Mouse (Mus musculus): ENCODE data around the gene Hist1h3a. TPM values are rescaled to one million over a fixed set of nuclear protein-coding genes. Genes with fewer than 3 reads are reported as not detected.
A peak's percentile ranks its signal among the peaks of the same experiment; 100 is the strongest.
"Not testable (repeated sequence)": the region's sequence is repeated elsewhere in the genome, so short reads cannot be mapped to it uniquely, and the experiment has no call there.

The Hist1h3a gene
- polyA plus RNA-seq, 1 experiment, result 6.6 TPM

- no peaks in the 10 kb centered on the region for H3K27me3 ChIP-seq (replicated peaks)
- H3K4me1 ChIP-seq, result peaks cover 69% of the 10 kb centered on the region
- no peaks in the 10 kb centered on the region for H3K9me3 ChIP-seq
- H3K4me3 ChIP-seq (replicated peaks), result peak overlapping the region; percentile 86
- H3K36me3 ChIP-seq (replicated peaks; ENCODE audit: low read length), result no peaks in the 10 kb centered on the region
- TF ChIP-seq FLI1 (IDR thresholded peaks at IDR 0.05; ENCODE audit: low read length) (no peak), GATA1 (IDR thresholded peaks at IDR 0.05; ENCODE audit: borderline replicate concordance, low read length) (no peak)
Measured at GRCm38 (mm10) chr13:23759916-23760239, 2.3 kb downstream of the Hist1h3a start.

GRCm38 (mm10) chr13:23759251-23759771 lies 2.9 kb downstream of the Hist1h3a start:
- no peaks in the 10 kb centered on the region for H3K36me3 ChIP-seq (replicated peaks; ENCODE audit: low read length)
- peaks cover 64% of the 10 kb centered on the region for H3K4me1 ChIP-seq
- TF ChIP-seq GATA1 (IDR thresholded peaks at IDR 0.05; ENCODE audit: borderline replicate concordance, low read length) (no peak), FLI1 (IDR thresholded peaks at IDR 0.05; ENCODE audit: low read length) (no peak)
- no peak overlapping the region for H3K4me3 ChIP-seq (replicated peaks)
- no peaks in the 10 kb centered on the region for H3K9me3 ChIP-seq
- H3K27me3 ChIP-seq (replicated peaks), result no peaks in the 10 kb centered on the region

- Histone ChIP-seq H3K27me3 (replicated peaks) (no peaks in the 10 kb centered on the region), H3K4me1 (peaks cover 59% of the 10 kb centered on the region), H3K36me3 (replicated peaks; ENCODE audit: low read length) (no peaks in the 10 kb centered on the region), H3K9me3 (no peaks in the 10 kb centered on the region), H3K4me3 (replicated peaks) (peak overlapping the region; percentile 85)
- no peak for TF ChIP-seq GATA1 (IDR thresholded peaks at IDR 0.05; ENCODE audit: borderline replicate concordance, low read length)
- no peak for TF ChIP-seq FLI1 (IDR thresholded peaks at IDR 0.05; ENCODE audit: low read length)
Measured at GRCm38 (mm10) chr13:23757921-23758320, 4.3 kb downstream of the Hist1h3a start.

GRCm38 (mm10) chr13:23757211-23757773 lies 4.9 kb downstream of the Hist1h3a start:
- no peaks in the 10 kb centered on the region for H3K9me3 ChIP-seq
- H3K4me1 ChIP-seq, result peaks cover 56% of the 10 kb centered on the region
- TF ChIP-seq GATA1 (IDR thresholded peaks at IDR 0.05; ENCODE audit: borderline replicate concordance, low read length) (no peak), FLI1 (IDR thresholded peaks at IDR 0.05; ENCODE audit: low read length) (no peak)

GRCm38 (mm10) chr13:23756790-23757189 lies 5.4 kb downstream of the Hist1h3a start, which contains the start of gene Hist1h4b:
TSS of gene Hist1h4b (plus strand) at chr13:23757013.
- TF ChIP-seq GATA1 (IDR thresholded peaks at IDR 0.05; ENCODE audit: borderline replicate concordance, low read length), result no peak
- no peak for TF ChIP-seq FLI1 (IDR thresholded peaks at IDR 0.05; ENCODE audit: low read length)
- Histone ChIP-seq H3K27me3 (replicated peaks) (no peaks in the 10 kb centered on the region), H3K36me3 (replicated peaks; ENCODE audit: low read length) (no peaks in the 10 kb centered on the region), H3K4me1 (peaks cover 58% of the 10 kb centered on the region), H3K4me3 (replicated peaks) (peak within 1 kb of the TSS; percentile 85), H3K9me3 (no peaks in the 10 kb centered on the region)

More at GRCm38 (mm10) chr13:23757211-23757773, 4.9 kb downstream of the Hist1h3a start:
- no peaks in the 10 kb centered on the region for H3K36me3 ChIP-seq (replicated peaks; ENCODE audit: low read length)
- no peaks in the 10 kb centered on the region for H3K27me3 ChIP-seq (replicated peaks)
- peak overlapping the region; percentile 85 for H3K4me3 ChIP-seq (replicated peaks)

GRCm38 (mm10) chr13:23755000-23755399 lies 7.2 kb downstream of the Hist1h3a start:
- H3K27me3 ChIP-seq (replicated peaks), result no peaks in the 10 kb centered on the region
- H3K4me3 ChIP-seq (replicated peaks), result no peak overlapping the region
- H3K9me3 ChIP-seq, result no peaks in the 10 kb centered on the region
- no peaks in the 10 kb centered on the region for H3K36me3 ChIP-seq (replicated peaks; ENCODE audit: low read length)
- TF ChIP-seq GATA1 (IDR thresholded peaks at IDR 0.05; ENCODE audit: borderline replicate concordance, low read length) (no peak), FLI1 (IDR thresholded peaks at IDR 0.05; ENCODE audit: low read length) (no peak)
- H3K4me1 ChIP-seq, result peaks cover 50% of the 10 kb centered on the region

GRCm38 (mm10) chr13:23753314-23754078 lies 8.7 kb downstream of the Hist1h3a start:
- Histone ChIP-seq H3K27me3 (replicated peaks) (no peaks in the 10 kb centered on the region), H3K4me3 (replicated peaks) (no peak overlapping the region)

GRCm38 (mm10) chr13:23752742-23753172 lies 9.4 kb downstream of the Hist1h3a start:
- no peaks in the 10 kb centered on the region for H3K27me3 ChIP-seq (replicated peaks)
- no peaks in the 10 kb centered on the region for H3K9me3 ChIP-seq
- no peaks in the 10 kb centered on the region for H3K36me3 ChIP-seq (replicated peaks; ENCODE audit: low read length)
- H3K4me3 ChIP-seq (replicated peaks), result peak overlapping the region; percentile 87
- TF ChIP-seq FLI1 (IDR thresholded peaks at IDR 0.05; ENCODE audit: low read length), result no peak
- no peak for TF ChIP-seq GATA1 (IDR thresholded peaks at IDR 0.05; ENCODE audit: borderline replicate concordance, low read length)
- H3K4me1 ChIP-seq, result peaks cover 55% of the 10 kb centered on the region

More at GRCm38 (mm10) chr13:23753314-23754078, 8.7 kb downstream of the Hist1h3a start:
- Histone ChIP-seq H3K9me3 (no peaks in the 10 kb centered on the region), H3K4me1 (peaks cover 54% of the 10 kb centered on the region), H3K36me3 (replicated peaks; ENCODE audit: low read length) (no peaks in the 10 kb centered on the region)
- TF ChIP-seq GATA1 (IDR thresholded peaks at IDR 0.05; ENCODE audit: borderline replicate concordance, low read length) (no peak), FLI1 (IDR thresholded peaks at IDR 0.05; ENCODE audit: low read length) (no peak)

- not testable (repeated sequence) for H3K36me3 ChIP-seq (replicated peaks; ENCODE audit: low read length); H3K9me3 ChIP-seq; H3K27me3 ChIP-seq (replicated peaks)
- Histone ChIP-seq H3K4me3 (replicated peaks) (peak within 1 kb of the TSS; percentile 87), H3K4me1 (peaks cover 53% of the 10 kb centered on the region)
Measured at GRCm38 (mm10) chr13:23752067-23752741, 10.0 kb downstream of the Hist1h3a start, which contains the start of gene Hist1h3b. TSS of gene Hist1h3b (plus strand) at chr13:23752267.
